Mouse (Mus musculus) right cerebral cortex, adult 18-20 months (tissue): ENCODE measurements at regions not wholly inside any gene's neighbourhood (a gene's known extent, or its start where the extent isn't known, plus 50 kb on each side); places are given as distances from the start of the nearest gene placed in this dataset.

Experiments used
- DNase-seq: peaks from one replicate; pipeline ENCODE4 v3.0.0; 2022; ENCODE audit warnings: mixed read lengths

DNA sequence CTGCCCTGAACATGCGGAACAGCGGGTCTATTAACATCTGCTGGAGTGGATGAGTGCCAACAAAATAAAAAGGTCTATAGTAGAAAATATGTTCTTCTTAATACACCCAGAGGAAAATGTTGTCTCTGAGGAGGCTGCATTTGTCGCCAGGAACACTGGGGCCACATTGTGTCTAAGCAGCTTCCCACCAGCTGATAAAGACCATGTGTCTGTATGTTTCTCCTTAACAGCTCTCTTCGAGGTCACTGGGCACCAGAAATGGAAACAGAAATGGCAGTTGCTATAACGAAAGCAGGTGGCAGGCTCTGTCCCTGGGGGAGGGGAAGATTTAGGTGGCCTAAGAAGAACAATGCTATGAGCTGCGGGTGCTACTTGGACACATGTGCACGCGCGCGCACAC, 159.4 kb downstream of the Ly86 start:
- no peak for DNase-seq

DNA sequence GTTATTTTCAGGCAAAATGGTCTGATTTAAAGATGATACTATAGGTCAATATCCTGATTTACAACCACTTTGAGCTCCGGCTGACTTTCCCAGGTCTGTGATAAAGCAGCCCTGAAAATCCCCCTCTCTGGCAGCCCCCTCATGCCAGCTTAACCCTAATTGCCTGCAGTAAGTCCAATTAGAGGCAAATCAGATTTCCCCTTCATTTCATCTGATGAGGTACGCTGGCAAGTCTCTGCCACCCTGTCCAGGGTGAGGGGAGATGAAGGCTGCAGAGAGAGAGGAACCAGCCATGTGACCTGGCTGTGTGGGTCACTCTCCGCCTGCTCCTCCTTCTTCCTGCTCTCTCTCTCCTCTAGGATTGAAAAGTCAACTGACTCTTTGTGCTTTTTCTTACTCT, 160.6 kb downstream of the Ly86 start:
- no peak for DNase-seq

DNA sequence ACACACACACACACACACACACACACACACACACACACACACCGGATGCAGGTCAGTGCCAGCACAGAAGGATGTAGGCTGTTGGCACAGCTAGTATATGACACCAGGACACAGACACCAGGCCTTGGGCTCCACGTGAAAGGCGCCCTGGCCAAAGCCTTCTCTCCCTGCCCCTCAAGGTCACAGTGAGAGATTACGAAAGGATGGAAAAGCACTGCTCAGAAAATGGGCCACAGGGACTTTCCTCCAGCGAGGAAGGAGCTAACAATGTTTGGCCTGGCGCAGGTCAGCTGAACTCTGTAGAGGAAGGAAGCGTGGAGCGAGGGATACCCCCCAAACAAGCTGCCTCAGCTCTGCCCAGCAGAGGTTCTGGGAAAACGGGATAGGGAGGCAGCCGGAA, 161.0 kb downstream of the Ly86 start:
- no peak for DNase-seq

DNA sequence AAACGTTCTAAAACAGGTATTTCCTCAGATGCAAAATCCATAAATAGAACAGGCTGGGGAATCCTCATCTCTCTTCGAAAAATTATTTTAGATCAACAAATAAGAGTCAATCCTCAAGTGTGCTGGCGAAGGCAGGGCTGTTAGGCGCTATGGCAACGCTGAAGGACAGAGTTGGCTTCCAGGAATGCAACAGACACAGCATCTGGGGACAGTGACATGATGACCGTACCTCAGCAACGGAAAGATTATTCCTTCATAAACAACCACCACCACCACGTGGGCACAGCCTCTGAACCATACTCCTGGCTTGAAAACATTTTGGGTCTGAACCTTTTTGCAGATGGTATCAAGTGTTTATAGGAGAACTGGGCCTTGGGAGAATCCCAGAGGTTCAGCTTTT, 161.7 kb downstream of the Ly86 start:
- DNase-seq = no peak

DNA sequence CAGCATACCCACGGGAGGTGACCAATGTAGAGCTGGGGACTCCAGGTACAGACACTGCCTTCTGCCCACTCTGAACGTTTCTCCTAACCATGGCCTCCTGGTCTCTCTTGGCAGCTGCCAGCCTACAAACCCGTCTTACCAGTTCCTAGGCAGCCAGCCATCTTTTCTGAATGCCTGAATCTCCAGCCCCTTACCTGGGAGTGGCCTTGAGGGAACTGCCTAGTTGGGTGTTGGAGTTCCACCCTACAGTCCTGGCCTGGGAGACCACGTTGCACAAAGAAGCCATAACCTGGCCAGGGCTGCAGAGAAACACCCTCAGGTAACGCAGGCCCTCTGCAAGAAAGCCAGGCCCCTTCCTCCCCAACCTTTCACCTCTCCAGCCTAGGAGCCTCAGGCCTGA, 162.1 kb downstream of the Ly86 start:
- no peak for DNase-seq

DNA sequence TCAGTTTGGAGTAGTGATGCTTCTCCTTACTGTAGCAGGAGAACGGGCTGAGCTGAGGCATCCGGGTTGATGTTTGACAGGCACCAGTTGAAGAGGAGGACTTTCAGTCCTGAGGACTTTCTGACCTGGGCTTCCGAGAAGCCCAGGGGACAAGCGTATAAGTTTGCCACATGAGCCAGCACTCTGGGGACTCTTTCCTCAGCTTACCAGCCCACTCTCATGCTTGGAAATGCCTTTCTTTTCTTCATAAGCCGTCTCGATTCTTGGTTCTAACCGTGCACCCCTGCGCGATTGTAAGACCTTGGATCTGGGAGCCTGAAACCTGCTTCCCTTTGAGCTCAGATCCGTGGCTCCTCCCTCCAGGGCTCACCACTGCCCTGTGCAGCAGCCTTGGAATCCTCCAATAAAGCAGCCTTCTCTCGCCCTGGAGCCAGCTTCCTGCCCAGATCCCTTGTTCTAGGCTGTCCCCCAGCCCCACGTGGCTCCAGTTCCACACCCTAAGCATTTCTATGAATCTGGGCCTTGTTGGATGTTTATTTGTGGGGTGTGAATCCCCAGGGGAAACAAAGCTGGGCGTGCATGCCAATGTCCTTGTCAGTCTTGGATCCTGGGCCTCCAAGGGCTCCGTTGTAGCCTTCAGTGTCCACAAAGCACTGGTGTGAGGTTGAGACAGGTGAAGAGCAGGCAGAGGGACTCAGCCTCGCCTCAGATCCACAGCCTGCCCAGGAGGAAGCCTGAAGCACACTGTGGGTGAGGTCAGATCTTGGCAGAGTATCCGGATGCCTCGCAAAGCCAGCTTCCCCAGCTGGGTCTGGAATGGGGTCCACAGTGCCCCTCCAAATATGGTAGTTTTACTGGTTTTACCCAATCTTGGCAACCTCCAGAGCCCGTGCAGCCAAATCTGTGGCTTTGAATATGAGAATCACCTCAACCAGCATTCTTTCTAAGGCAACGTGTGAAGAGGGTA, 163.7 kb downstream of the Ly86 start:
- no peak for DNase-seq

DNA sequence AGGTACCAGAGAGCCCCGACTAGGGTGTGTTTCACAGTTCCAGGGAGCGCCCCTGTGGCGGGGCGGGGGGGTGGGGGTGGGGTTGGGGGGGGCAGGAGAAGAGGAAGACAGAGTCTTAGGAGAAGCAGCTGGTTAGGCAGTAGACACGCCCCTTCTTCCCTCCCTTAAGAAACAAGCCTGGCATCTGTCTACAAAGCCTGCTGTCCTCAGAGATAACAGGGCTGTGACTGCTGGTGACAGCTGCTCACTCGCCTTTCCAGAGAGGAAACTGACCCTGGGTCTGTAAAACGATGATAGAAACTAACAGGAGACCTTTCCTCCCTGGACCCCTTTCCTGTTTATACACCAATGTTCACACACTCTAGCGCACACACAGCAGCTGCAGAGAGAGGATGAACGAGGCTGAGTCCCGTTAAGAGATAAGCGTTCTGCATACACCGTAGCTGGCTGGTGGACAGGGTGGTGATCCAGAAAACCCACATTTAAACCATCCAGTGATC, 164.4 kb downstream of the Ly86 start:
- no peak for DNase-seq

DNA sequence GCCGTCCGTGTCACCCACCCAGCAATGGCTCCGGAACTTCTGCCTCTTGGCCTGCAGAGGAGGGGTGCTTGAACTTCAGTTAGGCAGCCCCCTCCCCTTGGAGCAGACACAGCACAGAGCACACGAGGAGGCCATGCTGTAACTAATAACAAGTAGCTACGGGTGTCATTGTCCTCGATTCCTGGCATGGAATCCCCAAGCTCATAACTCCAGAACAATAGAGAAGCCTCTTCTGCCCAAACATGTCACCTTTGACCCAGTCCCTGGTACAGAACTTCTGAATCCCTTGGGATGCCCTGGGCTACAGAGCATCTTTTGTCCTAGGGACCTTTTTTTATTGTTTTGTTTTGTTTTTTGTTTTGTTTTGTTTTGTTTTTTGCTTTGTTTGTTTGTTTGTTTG, 165.5 kb downstream of the Ly86 start:
- DNase-seq = no peak

DNA sequence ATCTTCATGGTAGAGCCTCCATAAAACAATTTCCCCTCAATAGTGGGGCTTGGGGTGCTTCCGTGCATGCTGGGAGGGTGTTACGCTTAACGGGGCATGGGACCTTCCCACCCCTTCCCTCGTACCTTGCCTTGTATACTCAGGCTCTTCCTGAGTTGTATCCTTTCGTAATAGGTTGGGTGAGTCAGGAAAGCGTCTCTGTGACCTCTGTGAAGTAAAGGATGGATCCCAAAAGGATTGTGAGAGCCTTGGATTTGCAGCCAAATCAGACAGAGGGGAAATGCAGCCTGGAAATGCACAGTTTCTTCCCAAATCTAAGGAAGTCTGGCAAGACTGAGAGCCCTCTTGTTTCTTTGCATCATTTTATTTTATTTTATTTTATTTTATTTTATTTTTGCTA, 166.0 kb downstream of the Ly86 start:
- DNase-seq = no peak

DNA sequence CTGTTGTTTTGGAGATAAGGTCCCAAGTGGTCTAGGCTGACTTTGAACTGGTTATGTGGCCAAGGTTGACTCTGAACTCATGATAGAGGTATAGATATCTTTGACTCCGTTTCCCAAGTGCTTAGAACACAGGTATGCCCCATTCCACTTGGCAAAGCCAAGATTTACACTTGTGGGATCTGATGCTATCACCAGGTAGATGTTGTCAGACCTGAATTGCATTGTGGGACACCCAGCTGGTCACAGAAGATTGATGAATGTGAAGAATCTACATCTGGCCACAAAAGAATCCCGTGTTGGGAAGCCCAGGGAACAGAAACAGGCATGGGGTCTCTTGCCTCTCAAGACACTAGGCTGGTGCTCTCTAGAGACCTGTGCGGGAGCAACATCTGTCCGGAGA, 166.4 kb downstream of the Ly86 start:
- no peak for DNase-seq

DNA sequence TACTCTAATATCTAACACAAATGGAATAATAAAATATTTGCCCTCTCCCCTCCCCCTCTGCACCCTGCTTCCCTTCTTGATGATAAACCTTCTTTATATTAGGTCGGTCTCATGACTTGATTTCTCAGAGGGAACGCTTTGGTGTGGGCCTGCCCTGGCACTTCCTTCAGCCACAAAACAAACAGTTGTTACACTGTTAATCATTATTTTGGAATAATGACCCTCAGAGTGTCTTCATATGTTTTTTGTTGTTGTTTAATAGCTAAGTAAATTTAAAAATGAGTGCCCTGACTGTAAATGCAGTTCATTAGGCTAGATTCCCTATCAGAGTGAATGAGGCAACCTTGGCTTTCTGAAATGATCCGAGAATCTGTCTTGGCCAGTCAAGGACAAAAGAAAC, 167.8 kb downstream of the Ly86 start:
- no peak for DNase-seq

DNA sequence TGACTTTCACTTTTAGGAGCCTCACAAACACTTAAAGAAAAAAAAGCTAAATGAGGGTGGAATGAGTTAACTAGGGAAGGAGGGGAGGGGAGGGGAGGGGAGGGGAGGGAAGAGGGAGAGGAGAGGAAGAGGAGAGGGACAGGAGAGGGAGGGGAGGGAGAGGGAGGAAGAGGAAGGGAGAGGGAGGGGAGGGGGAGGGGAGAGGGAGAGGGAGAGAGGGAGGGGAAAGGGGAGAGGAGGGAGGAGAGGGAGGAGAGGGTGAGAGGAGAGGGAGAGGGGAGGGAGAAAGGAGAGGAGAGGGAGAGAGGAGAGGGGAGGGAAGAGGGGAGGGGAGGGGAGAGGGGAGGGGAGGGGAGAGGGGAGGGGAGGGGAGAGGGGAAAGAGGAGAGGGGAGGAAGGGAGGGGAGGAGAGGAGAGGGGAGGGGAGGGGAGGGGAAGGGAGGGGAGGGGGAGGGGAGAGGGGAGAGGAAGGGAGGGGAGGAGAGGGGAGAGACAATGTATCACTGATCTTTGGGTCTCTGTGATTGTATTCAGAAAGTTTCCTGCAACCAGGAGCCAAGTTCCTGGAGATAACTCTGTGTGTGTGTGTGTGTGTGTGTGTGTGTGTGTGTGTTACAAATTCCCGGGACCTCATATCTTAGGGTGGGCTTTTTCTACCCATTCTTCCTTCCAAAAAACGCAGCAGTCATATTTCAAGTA, 168.3 kb downstream of the Ly86 start:
- no peak for DNase-seq

DNA sequence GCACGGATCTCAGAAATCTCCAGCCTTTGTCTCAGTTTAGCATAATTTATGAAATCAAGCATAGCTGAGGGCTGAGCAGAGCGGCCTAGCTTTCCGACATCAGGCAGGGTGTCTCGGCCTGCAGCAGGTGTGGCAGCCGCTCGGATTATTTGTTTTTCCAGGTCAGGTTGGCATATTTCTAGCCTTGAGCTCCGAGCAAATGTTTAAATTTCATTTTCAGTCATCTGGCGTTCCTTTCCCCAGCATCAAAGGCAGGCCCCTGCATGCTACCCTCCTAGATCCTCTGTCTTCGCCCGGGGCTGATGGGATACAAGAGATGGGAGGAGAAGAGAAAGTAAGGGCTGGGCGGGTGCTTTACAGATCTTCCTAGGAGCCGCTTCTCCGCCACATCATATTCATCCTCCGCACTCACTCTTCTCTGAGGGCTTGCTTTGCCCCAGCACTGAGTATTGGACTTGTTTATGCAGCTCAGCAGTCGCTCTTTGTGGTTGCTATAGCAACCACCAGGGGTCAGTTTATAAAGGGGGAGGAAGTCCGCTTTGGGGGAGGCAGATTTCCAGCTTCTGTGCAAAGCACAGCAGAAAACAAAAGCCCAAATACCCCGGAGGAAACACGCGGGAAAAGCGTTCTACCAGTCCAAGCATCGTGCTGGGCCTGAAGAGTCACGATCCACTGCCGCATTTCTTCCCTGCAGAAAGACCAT, 169.0 kb downstream of the Ly86 start:
- peak; percentile 37 for DNase-seq

DNA sequence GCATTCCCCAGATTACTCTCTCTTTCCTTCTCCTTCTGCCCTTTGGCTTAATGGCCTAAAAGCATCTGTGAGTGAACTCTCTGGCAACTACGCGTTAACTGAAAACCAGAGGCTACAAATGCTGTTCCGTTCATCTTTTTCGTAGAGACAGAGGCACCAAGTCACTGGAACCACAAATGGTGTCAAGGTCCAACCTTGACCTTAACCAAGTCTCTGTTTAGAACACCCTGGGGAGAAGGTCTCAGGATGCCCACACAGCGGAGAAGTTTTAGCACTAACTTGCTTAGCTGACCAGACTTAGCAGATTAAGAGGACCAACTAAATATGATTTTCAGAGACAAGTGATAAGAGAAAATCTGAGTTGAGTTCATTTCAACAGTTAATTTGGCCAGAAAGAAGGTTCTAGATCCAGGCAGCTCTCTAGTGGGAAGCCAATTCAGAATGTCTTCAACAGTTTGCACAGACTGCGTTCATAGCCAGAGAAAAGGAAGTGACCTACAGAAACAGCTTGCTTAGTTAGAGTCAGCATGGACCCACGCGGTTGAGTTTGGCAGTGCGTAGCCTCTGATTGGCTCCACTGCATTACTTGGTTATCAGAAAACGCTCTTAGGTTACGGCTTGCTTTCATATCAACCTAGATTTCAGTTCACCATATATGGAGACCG, 169.8 kb downstream of the Ly86 start:
- no peak for DNase-seq

DNA sequence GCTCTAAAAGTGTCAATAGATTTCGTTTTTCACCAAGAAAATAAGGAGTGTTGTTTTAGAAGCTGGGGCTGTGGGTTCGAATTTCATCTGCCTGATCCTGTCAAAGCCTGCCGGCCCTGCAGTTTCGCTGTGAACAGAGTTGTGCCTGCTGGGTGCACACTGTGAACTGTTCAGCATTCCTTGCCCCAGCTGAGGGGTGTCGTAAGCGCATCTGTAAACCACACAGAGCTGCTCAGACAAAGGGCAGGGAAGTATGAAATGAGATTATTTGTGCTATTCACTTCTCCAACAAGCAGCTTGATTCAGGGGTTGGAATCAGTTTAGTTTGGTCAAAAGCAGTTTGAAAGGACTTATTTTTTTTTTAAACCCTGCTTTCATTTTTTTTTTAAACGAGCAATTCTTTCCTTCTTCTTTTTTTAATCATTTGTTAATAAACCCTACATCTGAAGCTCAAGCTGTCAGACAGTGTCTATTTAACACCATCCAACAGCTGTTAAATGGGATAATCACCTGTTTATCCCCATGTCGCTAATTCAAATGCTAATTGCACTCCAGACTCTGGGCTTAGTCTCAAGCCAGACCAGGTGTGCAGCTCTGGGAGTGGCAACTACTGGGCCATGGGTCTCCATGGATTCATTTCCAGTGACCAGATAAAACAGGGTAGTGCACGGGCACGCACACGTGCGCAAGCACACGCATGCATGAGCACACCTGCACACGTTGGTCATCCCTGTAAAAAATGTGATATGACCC, 172.2 kb downstream of the Ly86 start:
- no peak for DNase-seq

DNA sequence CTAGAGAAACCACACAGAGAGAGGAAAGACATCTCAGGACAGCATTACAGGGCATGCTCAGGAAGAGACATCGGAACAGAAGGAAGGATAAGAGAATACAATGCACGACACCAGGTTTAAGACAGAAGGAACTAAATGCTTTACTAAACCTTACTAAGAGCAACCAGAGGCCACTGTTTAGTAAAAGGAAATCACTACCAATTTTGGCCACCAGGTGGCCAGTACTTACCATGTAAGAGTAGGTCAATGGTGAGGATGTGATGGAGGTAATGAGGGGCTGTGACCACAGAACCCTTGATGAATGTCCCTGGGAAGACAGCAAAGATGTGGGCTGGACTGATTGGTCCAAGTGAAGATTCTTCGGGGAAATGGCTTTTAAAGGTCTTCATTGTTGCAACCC, 174.9 kb downstream of the Ly86 start:
- DNase-seq = no peak

DNA sequence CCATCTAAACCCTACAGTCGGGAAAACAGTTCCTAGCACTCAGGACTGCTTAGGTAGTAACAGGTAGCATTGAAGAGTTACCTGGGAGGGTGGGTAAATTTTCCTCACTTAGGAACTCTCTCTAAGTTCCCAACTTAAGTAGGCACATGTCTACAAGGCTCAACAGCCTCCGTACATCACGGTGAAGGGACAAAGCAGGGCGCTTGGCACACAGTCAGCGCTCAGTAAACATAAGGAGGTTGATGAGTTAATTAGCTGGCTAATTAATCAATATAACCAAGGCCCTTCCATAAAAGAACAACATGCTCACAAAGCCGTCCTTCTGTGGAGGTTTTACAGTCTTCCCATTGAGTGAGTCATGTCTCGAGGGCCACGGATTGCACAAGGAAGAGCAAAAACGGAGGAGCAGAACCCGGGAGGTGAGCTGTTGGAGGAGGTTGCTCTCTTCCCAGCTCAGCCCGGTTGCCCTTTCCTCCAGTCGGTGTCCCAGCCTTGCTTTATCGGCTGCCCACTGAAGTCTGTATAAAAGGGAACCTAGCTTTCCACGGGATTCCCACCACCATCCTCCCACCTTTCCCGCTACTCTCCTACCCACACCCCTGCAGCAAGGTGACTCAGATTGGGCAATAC, 180.2 kb downstream of the Ly86 start:
- no peak for DNase-seq

DNA sequence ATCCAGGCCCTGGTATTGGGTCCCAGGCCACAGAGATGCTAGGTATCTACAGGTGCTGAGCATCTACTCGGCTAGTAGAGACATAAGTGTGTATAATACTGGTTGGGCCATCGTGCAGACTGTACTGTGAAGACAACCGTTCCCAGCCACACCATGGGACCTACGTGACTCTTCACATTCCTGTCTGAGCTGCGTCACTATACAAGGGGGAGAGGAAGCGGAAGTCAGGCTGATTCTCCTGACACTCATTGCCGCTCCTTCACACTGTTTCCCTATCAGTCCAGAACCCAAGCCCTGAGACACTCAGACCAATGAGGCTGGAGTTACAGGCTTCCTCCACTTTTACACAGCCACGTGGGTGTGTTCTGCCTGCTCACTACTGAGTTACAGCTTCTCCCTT, 181.1 kb downstream of the Ly86 start:
- DNase-seq = no peak

DNA sequence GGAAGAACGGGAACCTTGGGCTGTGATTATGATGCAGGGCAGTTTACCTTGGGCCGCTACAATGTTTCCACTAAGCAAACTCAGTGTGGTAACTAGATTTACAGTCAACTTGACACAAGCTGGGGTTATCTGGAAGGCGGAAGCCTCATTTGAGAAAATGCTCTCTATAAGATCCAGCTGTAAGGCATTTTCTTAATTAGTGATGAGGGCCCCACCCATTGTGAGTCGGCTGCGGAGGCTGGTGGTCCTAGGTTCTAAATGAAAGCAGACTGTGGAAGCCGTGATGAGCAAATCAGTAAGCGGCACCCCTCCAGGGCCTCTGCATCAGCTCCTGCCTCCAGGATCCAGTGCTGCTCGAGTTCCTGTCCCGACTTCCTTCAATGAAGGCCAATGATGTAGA, 183.4 kb downstream of the Ly86 start:
- DNase-seq = no peak

DNA sequence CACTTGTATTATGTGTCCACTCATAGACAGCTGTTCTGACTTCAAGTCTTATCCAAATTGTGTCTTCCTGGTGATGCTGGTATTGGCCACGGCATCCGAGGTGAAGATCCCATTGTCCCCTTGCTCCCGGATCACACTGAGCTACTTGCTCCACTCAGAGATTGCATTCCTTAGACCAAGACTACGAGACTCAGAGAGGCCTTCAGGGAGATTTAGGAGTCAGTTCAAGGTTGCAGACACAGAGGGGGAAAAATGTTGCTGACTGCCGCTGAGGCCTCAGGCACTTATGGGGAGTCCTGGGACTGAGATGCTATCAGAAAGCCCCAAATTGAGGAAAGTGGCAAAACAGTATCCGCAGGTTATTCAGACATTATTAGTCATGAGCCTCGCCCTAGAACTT, 183.9 kb downstream of the Ly86 start:
- no peak for DNase-seq

DNA sequence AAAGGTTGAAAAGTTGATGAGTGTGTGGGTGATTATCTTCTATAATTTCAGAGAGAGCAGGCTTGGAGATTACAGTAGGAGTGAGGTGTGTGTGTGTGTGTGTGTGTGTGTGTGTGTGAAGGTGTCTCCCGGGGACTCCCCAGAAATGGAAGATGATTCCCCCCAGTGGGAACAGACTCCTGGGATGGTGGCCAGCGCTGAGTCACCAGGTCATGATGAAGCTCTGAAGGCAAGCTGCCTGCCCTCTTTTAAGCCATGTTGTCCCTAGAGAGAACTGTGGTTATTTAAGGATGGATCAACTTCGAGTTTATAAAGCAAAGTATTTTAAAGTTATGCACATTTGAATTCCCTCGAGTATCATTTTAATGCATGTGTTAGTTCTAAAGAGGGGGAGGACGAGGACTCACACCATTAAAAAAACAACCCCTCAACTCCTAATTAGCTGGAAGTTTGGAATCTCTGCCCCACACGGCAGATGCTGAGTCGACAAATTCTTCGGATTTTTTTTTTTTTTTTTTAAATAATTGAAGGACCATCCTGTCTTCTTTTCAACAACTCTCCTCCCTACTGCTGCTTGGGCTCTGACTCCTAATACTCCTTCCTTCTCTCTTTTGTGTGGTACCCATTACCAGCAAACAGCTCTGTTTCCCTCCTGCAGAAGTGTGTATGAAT, 186.6 kb downstream of the Ly86 start:
- no peak for DNase-seq
